Mouse (Mus musculus): Measurements from ENCODE around the gene Prss48. TPM values are rescaled to one million over a fixed set of nuclear protein-coding genes. Genes with fewer than 3 reads are reported as not detected.

Gene Prss48
- polyA plus RNA-seq, 1 experiment = 18.7 TPM

DNA sequence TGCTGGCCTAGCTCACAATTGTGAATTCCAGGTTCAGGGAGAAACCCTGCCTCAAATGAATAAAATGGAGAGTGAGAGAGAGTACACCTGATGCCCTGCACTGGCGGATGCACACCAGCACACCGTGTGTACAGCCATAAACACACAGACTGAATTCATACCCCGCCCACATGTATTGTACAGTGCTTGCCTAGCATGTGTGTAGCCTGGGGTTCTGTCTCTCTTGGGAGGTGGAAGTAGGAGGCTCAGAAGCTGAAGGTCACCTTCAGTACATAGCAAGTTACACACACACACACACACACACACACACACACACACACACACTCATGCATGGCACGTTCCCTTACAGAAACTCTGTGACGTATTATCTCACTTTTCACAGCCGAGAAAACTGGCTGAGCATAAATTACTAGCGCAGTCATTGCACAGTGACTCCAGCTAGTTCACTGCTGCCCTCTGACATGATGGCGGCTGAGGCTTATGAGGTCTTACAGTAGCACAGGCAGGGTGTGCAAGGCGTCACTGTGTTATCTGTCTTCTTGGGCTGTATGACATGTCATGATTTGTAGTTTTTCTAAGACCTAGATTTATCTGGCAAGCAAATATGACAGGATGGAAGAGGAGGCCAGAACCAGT lies 31.3 kb upstream of the Prss48 start:
- Histone ChIP-seq H3K27me3 (ENCODE audit: control insufficient read depth, insufficient read depth, low read length) (no peaks in the 10 kb centered on the region), H3K4me1 (ENCODE audit: control insufficient read depth, insufficient read depth, low read length) (no peaks in the 10 kb centered on the region), H3K27ac (ENCODE audit: control insufficient read depth, insufficient read depth, low read depth, low read length) (no peak overlapping the region), H3K4me3 (ENCODE audit: control insufficient read depth, low read depth, low read length) (no peak overlapping the region), H3K36me3 (ENCODE audit: control insufficient read depth, insufficient read depth, low read length) (no peaks in the 10 kb centered on the region)
- no peak for TF ChIP-seq CTCF (IDR thresholded peaks at IDR 0.05; ENCODE audit: control insufficient read depth, insufficient read depth, insufficient replicate concordance, low read depth, low read length)
- no peak for TF ChIP-seq POLR2A (IDR thresholded peaks at IDR 0.05; ENCODE audit: control insufficient read depth, low read depth, low read length)

DNA sequence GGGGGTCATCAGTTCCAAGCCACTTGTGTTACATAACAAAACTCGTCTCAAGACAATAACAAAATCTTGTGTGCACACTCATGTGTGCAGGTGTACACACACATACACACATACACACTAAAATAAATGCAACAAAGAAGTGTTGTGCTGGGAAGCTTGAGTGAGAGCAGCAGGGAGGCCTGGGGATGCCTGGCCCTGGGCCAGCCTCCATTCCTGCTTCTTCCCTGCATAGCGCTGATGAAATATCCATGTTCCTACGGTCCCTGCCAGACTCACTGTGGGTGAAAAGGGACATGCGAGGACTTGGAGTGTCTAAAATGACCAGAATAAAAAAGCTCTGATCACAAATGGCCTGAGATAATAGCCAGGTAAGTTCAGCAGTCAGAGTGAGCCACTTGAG lies 28.3 kb upstream of the Prss48 start:
- Histone ChIP-seq H3K27ac (ENCODE audit: control insufficient read depth, insufficient read depth, low read depth, low read length) (no peak overlapping the region), H3K36me3 (ENCODE audit: control insufficient read depth, insufficient read depth, low read length) (no peaks in the 10 kb centered on the region), H3K27me3 (ENCODE audit: control insufficient read depth, insufficient read depth, low read length) (no peaks in the 10 kb centered on the region), H3K4me3 (ENCODE audit: control insufficient read depth, low read depth, low read length) (no peak overlapping the region), H3K4me1 (ENCODE audit: control insufficient read depth, insufficient read depth, low read length) (no peaks in the 10 kb centered on the region)
- TF ChIP-seq POLR2A (IDR thresholded peaks at IDR 0.05; ENCODE audit: control insufficient read depth, low read depth, low read length) = no peak
- TF ChIP-seq CTCF (IDR thresholded peaks at IDR 0.05; ENCODE audit: control insufficient read depth, insufficient read depth, insufficient replicate concordance, low read depth, low read length) = no peak

GRCm38 (mm10) chr3:86028658-86029375 lies 26.5 kb upstream of the Prss48 start:
- H3K4me3 ChIP-seq (ENCODE audit: control insufficient read depth, low read depth, low read length) = no peak overlapping the region
- no peaks in the 10 kb centered on the region for H3K36me3 ChIP-seq (ENCODE audit: control insufficient read depth, insufficient read depth, low read length)
- H3K27ac ChIP-seq (ENCODE audit: control insufficient read depth, insufficient read depth, low read depth, low read length) = no peak overlapping the region
- H3K4me1 ChIP-seq (ENCODE audit: control insufficient read depth, insufficient read depth, low read length) = no peaks in the 10 kb centered on the region
- no peak for TF ChIP-seq CTCF (IDR thresholded peaks at IDR 0.05; ENCODE audit: control insufficient read depth, insufficient read depth, insufficient replicate concordance, low read depth, low read length)
- TF ChIP-seq POLR2A (IDR thresholded peaks at IDR 0.05; ENCODE audit: control insufficient read depth, low read depth, low read length) = no peak
- no peaks in the 10 kb centered on the region for H3K27me3 ChIP-seq (ENCODE audit: control insufficient read depth, insufficient read depth, low read length)

DNA sequence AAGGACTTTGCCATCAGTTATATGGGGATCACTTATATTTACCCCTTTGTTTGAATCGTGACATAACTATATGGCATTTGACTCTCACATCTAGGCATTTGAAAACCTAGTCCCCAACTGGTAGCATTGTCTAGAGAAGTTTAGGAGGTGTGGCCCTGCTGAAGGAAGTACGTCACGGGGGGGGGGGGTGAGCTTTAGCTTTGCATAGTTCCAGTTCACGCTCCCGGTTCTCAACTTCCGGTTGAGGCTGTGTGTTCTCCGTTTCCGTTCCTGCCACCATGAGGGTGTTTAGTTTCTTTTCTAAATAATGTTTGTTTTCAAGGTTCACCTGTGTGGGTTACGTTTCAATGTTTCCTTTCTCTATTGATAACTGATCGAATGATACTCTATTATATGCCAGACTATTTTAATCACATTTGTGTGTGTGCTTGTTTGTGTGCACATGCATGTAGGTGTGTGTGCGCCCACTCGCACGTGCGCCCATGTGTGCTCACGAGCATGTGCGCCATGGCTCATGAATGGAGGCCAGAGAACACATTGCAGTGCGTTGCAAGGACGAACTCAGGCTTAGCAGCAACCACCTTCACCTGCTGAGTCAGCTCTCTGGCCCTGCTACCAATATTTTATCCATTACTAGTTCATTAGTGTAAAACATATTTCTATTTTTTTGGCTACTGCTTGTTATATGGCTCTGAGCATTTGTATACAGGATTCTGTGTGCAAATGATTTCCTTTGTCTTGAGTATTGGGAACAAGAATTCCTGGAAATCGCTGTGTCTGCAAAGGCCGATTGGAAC lies 23.2 kb upstream of the Prss48 start:
- Histone ChIP-seq H3K36me3 (ENCODE audit: control insufficient read depth, insufficient read depth, low read length) (no peaks in the 10 kb centered on the region), H3K4me3 (ENCODE audit: control insufficient read depth, low read depth, low read length) (no peak overlapping the region), H3K27me3 (ENCODE audit: control insufficient read depth, insufficient read depth, low read length) (no peaks in the 10 kb centered on the region), H3K4me1 (ENCODE audit: control insufficient read depth, insufficient read depth, low read length) (no peaks in the 10 kb centered on the region), H3K27ac (ENCODE audit: control insufficient read depth, insufficient read depth, low read depth, low read length) (no peak overlapping the region)
- no peak for TF ChIP-seq POLR2A (IDR thresholded peaks at IDR 0.05; ENCODE audit: control insufficient read depth, low read depth, low read length)
- no peak for TF ChIP-seq CTCF (IDR thresholded peaks at IDR 0.05; ENCODE audit: control insufficient read depth, insufficient read depth, insufficient replicate concordance, low read depth, low read length)

GRCm38 (mm10) chr3:86024065-86024795 lies 21.9 kb upstream of the Prss48 start:
- no peaks in the 10 kb centered on the region for H3K36me3 ChIP-seq (ENCODE audit: control insufficient read depth, insufficient read depth, low read length)
- no peaks in the 10 kb centered on the region for H3K4me1 ChIP-seq (ENCODE audit: control insufficient read depth, insufficient read depth, low read length)
- no peak overlapping the region for H3K27ac ChIP-seq (ENCODE audit: control insufficient read depth, insufficient read depth, low read depth, low read length)
- no peaks in the 10 kb centered on the region for H3K27me3 ChIP-seq (ENCODE audit: control insufficient read depth, insufficient read depth, low read length)
- no peak for TF ChIP-seq POLR2A (IDR thresholded peaks at IDR 0.05; ENCODE audit: control insufficient read depth, low read depth, low read length)
- TF ChIP-seq CTCF (IDR thresholded peaks at IDR 0.05; ENCODE audit: control insufficient read depth, insufficient read depth, insufficient replicate concordance, low read depth, low read length) = no peak
- no peak overlapping the region for H3K4me3 ChIP-seq (ENCODE audit: control insufficient read depth, low read depth, low read length)

GRCm38 (mm10) chr3:86021651-86022050 lies 19.4 kb upstream of the Prss48 start:
- H3K36me3 ChIP-seq (ENCODE audit: control insufficient read depth, insufficient read depth, low read length) = no peaks in the 10 kb centered on the region
- no peak overlapping the region for H3K27ac ChIP-seq (ENCODE audit: control insufficient read depth, insufficient read depth, low read depth, low read length)
- no peak for TF ChIP-seq CTCF (IDR thresholded peaks at IDR 0.05; ENCODE audit: control insufficient read depth, insufficient read depth, insufficient replicate concordance, low read depth, low read length)
- TF ChIP-seq POLR2A (IDR thresholded peaks at IDR 0.05; ENCODE audit: control insufficient read depth, low read depth, low read length) = no peak
- H3K27me3 ChIP-seq (ENCODE audit: control insufficient read depth, insufficient read depth, low read length) = no peaks in the 10 kb centered on the region
- no peak overlapping the region for H3K4me3 ChIP-seq (ENCODE audit: control insufficient read depth, low read depth, low read length)
- no peaks in the 10 kb centered on the region for H3K4me1 ChIP-seq (ENCODE audit: control insufficient read depth, insufficient read depth, low read length)

Data from testis, adult 2 months (tissue).